Mouse (Mus musculus) liver, embryonic 12.5 days (tissue): ENCODE data around the gene Cdk4. TPM values are rescaled to one million over a fixed set of nuclear protein-coding genes. Genes with fewer than 3 reads are reported as not detected.
"Not testable (repeated sequence)": the region's sequence is repeated elsewhere in the genome, so short reads cannot be mapped to it uniquely, and the experiment has no call there.

Source experiments
- ATAC-seq: fragments of 200-750 bp; cut with Nextera tagmentation; 2 replicates; pipeline ENCODE4 v1.8.0; 2017; ENCODE audit warnings: moderate number of reproducible peaks, mild to moderate bottlenecking, moderate library complexity
- H3K27ac ChIP-seq: fragments of 300-500 bp; sonication (generic); 2 replicates; pipeline ENCODE4 v1.5.1; 2016; ENCODE audit warnings: mild to moderate bottlenecking
- H3K27me3 ChIP-seq: fragments of 300-500 bp; sonication (generic); replicated peaks from 2 replicates; pipeline ENCODE4 v1.6.1; 2016; ENCODE audit warnings: mild to moderate bottlenecking, moderate library complexity
- H3K36me3 ChIP-seq: fragments of 300-500 bp; sonication (generic); 2 replicates; pipeline ENCODE4 v1.6.1; 2016; ENCODE audit warnings: mild to moderate bottlenecking, moderate library complexity
- H3K4me1 ChIP-seq: fragments of 300-500 bp; sonication (generic); 2 replicates; pipeline ENCODE4 v1.6.1; 2016
- H3K4me2 ChIP-seq: fragments of 300-500 bp; sonication (generic); 2 replicates; pipeline ENCODE4 v1.6.1; 2016; ENCODE audit warnings: mild to moderate bottlenecking, moderate library complexity
- H3K4me3 ChIP-seq: fragments of 300-500 bp; sonication (generic); 2 replicates; pipeline ENCODE4 v1.5.1; 2016; ENCODE audit warnings: mild to moderate bottlenecking, moderate library complexity
- H3K9ac ChIP-seq: fragments of 300-500 bp; sonication (generic); 2 replicates; pipeline ENCODE4 v1.6.1; 2016; ENCODE audit warnings: mild to moderate bottlenecking, moderate library complexity
- H3K9me3 ChIP-seq: fragments of 300-500 bp; sonication (generic); replicated peaks from 2 replicates; pipeline ENCODE4 v1.6.1; 2016; ENCODE audit warnings: mild to moderate bottlenecking, moderate library complexity
- WGBS: fragments of 180-500 bp; shearing (Covaris S2); methylation state at CpG from one replicate; pipeline ENCODE4 v1.1.7; 2016; ENCODE audit not compliant: insufficient replicate concordance; 5-methylcytosine and 5-hydroxymethylcytosine counted together
- polyA plus RNA-seq: library from polyadenylated mRNA; unstranded; fragments of >200 nt; fragmentation: Nextera tagmentation; extraction: Ambion mirVana; gene quantifications from 2 replicates; pipeline ENCODE4 v1.2.1, GENCODE M21; 2016

The Cdk4 gene
- polyA plus RNA-seq, 1 experiment from 2014 or later: 777 TPM

DNA sequence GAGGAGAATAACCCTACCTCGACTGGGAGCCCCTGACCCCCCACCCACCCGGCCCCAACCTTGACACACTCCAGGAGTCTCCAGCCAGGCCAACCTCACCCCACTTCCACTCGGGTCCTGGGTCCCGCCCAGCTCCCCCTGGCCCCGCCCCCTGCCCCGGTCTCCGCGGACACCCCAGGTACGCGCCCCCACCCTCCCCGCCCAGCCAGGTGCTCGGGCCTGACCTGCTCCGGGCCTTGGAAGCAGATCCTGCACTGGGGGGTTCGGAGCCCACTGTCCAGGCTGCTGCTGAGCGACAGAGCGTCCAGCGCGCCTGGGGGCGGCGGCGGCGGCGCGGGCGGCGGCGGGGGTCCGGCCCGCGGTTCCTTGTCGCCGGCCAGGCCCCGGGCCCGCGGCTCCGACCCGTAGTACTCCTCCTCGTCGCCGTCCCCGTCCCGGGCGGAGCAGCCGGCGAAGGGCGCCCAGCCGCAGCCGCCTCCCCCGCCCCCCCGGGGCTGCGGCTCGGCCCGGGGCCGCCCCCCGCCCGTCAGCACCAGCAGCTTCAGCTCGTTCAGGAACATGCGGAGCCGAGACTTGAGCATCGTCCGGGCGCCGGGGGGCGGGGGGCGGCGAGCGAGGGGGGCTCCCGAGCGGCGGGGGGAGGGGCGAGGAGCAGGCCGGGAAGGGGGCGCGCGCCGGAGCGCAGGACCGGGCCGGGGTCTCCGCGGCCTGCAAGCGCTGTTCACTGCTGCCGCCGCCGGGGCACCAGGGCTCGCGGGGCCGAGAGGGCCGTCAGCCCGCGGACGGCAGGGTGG is 4.0 kb upstream of the Cdk4 start:
- H3K36me3 ChIP-seq: no peaks in the 10 kb centered on the region; the same call in 1 of the 2 replicates
- ATAC-seq: no peak
- peak overlapping the region; percentile 67 for H3K4me3 ChIP-seq
- no peaks in the 10 kb centered on the region for H3K9me3 ChIP-seq
- H3K4me2 ChIP-seq: peak overlapping the region; percentile 98
- H3K27me3 ChIP-seq: peaks cover 83% of the 10 kb centered on the region
- H3K9ac ChIP-seq: peak overlapping the region; percentile 64
- H3K4me1 ChIP-seq: peaks cover 39% of the 10 kb centered on the region
- H3K27ac ChIP-seq: no peak overlapping the region
- WGBS: under 1% methylated on average over 56 of the region's 92 CpGs

DNA sequence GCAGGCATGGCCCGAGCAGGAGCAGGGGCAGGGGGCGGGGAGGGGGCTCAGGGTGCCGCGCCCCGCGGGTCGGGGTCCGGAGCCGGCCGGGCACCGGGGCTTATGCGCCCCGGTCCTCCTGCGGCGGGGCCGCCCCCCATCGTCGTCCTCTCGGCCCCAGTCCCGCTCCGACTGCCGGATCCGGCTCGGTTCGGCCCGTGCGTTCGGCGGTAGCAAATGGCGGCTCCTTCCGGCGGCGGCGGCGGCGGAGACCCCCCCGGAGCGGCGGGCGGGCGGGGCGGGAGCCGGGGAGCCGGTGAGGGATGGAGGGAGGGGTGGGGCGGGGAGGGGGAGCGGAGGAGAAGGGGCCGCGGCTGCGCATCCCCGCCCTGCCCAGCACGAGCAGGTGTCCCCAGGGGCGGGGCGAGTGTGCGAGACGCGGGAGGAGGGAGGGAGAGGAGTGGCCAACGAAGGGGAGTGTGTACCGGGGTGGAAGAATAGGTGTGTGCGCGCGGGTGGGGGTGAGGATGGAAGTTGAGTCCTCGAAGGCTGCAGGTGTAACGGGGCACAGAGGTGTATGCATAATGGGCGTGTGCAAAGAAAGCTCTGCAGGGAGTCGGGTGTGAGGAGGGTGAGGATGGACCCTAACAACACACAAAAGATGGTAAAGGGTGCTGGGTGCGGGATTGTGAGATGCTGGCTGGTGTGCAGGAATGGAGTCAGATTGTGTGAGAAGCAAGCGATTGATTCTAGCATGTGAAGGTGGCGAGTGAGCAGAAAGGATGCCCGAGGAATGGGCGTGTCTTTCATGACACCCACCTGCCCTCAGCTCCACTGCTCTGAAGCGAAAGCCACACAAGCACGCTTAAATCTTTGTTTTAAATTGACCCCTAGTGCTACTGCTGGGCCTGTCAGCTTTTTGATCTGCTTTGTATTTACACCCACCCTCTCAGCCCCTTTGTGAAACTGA is 3.1 kb upstream of the Cdk4 start, which contains the start of gene March9:
March9 (minus strand) TSS at position 217 of the 949 bp plus-strand sequence.
- no peaks in the 10 kb centered on the region for H3K9me3 ChIP-seq
- H3K4me1 ChIP-seq: peaks cover 48% of the 10 kb centered on the region
- 3% methylated on average over 32 of the region's 72 CpGs for WGBS
- peak within 1 kb of the TSS; percentile 98 for H3K4me2 ChIP-seq
- peaks cover 74% of the 10 kb centered on the region for H3K27me3 ChIP-seq
- H3K9ac ChIP-seq: peak within 1 kb of the TSS; percentile 64
- H3K4me3 ChIP-seq: peak within 1 kb of the TSS; percentile 67
- no peak for ATAC-seq
- no peak within 1 kb of the TSS for H3K27ac ChIP-seq
- H3K36me3 ChIP-seq: peaks cover 8% of the 10 kb centered on the region

DNA sequence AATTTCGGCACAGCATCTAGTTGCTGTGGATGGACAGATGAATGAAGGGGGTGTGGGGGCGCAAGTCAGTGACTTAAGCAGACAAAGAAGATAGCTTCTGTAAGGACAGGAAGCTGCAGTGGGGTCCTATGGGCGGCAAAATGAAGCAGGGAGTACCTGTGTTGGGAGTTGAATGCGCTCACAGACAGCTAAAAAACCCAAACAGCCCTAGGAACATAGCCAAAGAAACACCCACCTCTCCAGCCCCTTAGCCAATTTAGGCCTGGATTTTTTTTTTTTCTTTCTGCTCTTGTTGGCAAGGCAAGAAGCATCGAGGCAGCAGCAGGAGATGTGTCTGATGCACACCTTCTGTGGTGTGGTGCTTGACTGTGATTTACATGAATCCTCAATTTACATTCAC is 2.2 kb upstream of the Cdk4 start:
- WGBS: 44% methylated on average over 5 of the region's 5 CpGs

DNA sequence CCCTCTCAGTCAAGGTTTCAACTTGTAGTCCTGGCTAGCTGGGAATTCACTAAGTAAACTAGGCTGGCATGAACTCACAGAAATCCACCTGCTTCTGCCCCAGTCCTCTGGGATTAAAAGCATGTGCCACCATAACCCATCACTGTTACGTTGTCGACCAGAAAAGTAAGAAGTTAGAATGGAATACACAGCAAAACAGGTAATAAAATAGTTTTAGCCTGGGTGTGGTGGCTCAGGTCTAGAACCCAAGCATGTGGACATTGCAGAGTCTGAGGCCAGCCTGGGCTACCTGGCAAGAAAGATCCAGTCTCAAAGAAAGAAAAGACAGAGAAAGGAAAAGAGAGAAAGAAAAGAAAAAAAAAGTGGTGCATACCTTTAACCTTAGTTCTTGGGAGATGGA is 1.8 kb upstream of the Cdk4 start:
- Histone ChIP-seq H3K9me3 (no peaks in the 10 kb centered on the region), H3K4me2 (no peak overlapping the region), H3K4me3 (no peak overlapping the region), H3K4me1 (peaks cover 60% of the 10 kb centered on the region), H3K9ac (no peak overlapping the region), H3K27ac (no peak overlapping the region), H3K27me3 (peaks cover 62% of the 10 kb centered on the region), H3K36me3 (peaks cover 21% of the 10 kb centered on the region)
- no peak for ATAC-seq
- WGBS: 70% methylated on average over 2 of the region's 2 CpGs

More for the DNA sequence above, 2.2 kb upstream of the Cdk4 start:
- Histone ChIP-seq H3K9ac (no peak overlapping the region), H3K9me3 (no peaks in the 10 kb centered on the region), H3K4me1 (peaks cover 56% of the 10 kb centered on the region), H3K36me3 (peaks cover 17% of the 10 kb centered on the region), H3K4me3 (no peak overlapping the region), H3K27me3 (peaks cover 66% of the 10 kb centered on the region), H3K27ac (no peak overlapping the region), H3K4me2 (no peak overlapping the region)
- no peak for ATAC-seq

DNA sequence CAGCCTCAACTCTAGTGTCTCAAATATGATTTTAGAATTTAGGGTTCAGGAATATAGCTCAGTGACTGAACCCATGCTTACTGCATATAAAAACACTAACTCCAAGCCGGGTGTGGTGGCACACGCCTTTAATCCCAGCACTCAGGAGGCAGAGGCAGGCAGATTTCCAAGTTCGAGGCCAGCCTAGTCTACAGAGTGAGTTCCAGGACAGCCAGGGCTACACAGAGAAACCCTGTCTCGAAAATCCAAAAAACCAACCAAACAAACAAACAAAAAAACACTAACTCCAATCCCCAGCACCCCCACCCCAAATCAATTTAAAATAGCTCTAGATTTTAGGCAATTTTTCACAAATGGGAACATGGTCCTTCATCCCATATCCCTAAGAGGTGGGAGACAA is 1.2 kb upstream of the Cdk4 start:
- not testable (repeated sequence) for H3K4me3 ChIP-seq, H3K27ac ChIP-seq, ATAC-seq, H3K4me2 ChIP-seq, H3K9ac ChIP-seq, H3K9me3 ChIP-seq
- peaks cover 56% of the 10 kb centered on the region for H3K27me3 ChIP-seq
- H3K36me3 ChIP-seq: peaks cover 27% of the 10 kb centered on the region
- peaks cover 66% of the 10 kb centered on the region for H3K4me1 ChIP-seq
- 69% methylated on average over 4 of the region's 4 CpGs for WGBS

DNA sequence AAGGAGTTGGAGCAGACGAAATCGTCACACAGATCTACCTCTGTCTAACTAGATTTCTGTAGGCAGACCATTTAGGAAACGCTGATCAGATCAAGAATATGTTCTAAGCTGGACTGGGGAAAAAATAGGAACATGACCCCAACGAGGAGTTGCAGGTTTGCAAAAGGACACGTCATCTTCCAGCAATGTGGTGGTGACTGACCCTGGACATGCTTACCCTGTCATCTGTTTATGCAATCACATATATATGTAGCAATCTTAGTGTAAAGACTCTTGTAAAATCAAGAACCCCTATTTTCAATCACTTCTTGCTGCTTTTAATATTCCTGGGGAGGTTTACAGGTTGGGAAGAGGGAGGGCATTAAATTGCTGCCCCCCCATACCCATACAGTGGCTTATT is 831 bp upstream of the Cdk4 start:
- Histone ChIP-seq H3K9ac (no peak overlapping the region), H3K27me3 (peaks cover 52% of the 10 kb centered on the region), H3K4me3 (peak overlapping the region; percentile 80; the same call in 1 of the 2 replicates), H3K9me3 (no peaks in the 10 kb centered on the region), H3K27ac (no peak overlapping the region), H3K4me1 (peaks cover 66% of the 10 kb centered on the region), H3K4me2 (peak overlapping the region; percentile 93), H3K36me3 (peaks cover 31% of the 10 kb centered on the region)
- ATAC-seq: no peak
- WGBS: 59% methylated on average over 5 of the region's 5 CpGs

DNA sequence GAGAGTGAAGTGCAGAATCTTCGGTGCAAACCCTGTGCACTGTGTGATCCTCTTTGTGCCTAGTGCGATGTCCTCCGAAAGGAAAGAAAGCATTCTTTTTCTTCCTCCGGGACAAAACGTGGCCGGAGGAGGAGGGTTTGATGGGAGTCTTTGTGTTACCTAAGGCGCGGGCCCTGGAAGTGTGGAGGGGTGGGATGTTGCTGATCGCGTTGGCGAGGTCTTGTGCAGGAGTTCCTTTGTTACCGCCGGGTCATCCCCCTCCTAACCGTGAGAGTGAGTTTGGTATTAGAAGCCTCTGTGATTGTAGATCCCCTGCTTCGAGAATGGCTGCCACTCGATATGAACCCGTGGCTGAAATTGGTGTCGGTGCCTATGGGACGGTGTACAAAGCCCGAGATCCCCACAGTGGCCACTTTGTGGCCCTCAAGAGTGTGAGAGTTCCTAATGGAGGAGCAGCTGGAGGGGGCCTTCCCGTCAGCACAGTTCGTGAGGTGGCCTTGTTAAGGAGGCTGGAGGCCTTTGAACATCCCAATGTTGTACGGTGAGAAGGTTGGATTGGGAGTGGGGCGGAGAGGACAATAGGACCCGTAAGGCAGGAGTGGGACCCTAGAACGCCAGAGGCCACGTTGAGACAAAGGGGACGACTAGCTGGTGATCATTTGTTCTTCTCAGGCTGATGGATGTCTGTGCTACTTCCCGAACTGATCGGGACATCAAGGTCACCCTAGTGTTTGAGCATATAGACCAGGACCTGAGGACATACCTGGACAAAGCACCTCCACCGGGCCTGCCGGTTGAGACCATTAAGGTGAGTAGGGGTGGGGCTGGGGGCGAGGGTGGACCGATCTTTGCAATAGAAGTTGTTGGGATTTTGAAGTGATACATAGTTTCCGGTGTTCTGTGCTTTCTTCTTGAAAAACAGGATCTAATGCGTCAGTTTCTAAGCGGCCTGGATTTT is 858 bp downstream of the Cdk4 start:
- Histone ChIP-seq H3K4me3 (peak overlapping the region; percentile 80), H3K27ac (peak overlapping the region; percentile 75), H3K36me3 (peaks cover 44% of the 10 kb centered on the region), H3K9ac (peak overlapping the region; percentile 87), H3K4me1 (peaks cover 68% of the 10 kb centered on the region), H3K4me2 (peak overlapping the region; percentile 93), H3K27me3 (peaks cover 35% of the 10 kb centered on the region), H3K9me3 (no peaks in the 10 kb centered on the region)
- 12% methylated on average over 37 of the region's 37 CpGs for WGBS
- ATAC-seq: 0 out of 2 replicates have a peak, but pooled peaks have one; percentile 6

DNA sequence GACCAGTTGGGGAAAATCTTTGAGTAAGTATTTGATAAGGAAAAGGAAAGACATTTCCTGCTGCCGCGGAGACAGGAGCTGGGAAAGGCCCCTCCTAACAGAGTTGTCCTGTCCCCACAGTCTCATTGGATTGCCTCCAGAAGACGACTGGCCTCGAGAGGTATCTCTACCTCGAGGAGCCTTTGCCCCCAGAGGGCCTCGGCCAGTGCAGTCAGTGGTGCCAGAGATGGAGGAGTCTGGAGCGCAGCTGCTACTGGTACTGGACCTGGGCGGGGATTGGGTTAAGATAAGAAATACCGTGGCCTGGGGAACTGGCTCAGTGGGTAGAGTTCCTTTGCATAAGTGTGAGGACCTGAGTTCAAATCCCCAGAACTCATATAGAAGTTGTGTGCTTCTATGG is 2.6 kb downstream of the Cdk4 start:
- 45% methylated on average over 9 of the region's 9 CpGs for WGBS
- no peak overlapping the region for H3K9ac ChIP-seq
- 0 out of 2 replicates have a peak overlapping the region, but pooled peaks have one; percentile 1 for H3K27ac ChIP-seq

DNA sequence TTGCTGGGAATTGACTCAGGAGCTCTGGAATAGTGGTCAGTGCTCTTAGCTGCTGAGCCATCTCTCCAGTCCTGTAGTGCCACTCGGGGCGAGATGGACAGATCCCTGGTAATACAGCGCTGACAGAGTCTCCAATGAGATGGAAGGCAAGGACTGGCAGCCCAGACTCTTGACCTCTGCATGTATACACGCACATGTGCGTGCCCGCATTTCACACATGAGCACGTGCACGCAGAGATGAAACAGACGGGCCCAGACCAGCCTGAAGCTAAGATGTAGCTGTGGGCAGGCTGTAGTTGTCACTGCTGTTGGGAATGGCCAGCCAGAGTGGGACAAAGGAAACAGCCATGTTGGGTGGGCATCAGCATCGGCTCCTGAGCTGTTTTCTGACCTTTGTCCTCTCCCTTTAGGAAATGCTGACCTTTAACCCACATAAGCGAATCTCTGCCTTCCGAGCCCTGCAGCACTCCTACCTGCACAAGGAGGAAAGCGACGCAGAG is 3.2 kb downstream of the Cdk4 start:
- H3K9ac ChIP-seq: no peak overlapping the region
- peaks cover 11% of the 10 kb centered on the region for H3K27me3 ChIP-seq
- peaks cover 44% of the 10 kb centered on the region for H3K36me3 ChIP-seq
- no peaks in the 10 kb centered on the region for H3K9me3 ChIP-seq
- no peak overlapping the region for H3K27ac ChIP-seq
- no peak for ATAC-seq
- no peak overlapping the region; the same call in 1 of the 2 replicates for H3K4me3 ChIP-seq
- no peak overlapping the region for H3K4me2 ChIP-seq
- H3K4me1 ChIP-seq: peaks cover 71% of the 10 kb centered on the region
- WGBS: 85% methylated on average over 14 of the region's 14 CpGs

More for the DNA sequence above, 2.6 kb downstream of the Cdk4 start:
- Histone ChIP-seq H3K27me3 (peaks cover 17% of the 10 kb centered on the region), H3K4me2 (no peak overlapping the region), H3K4me1 (peaks cover 66% of the 10 kb centered on the region), H3K36me3 (peaks cover 44% of the 10 kb centered on the region), H3K4me3 (no peak overlapping the region), H3K9me3 (no peaks in the 10 kb centered on the region)
- ATAC-seq: no peak

DNA sequence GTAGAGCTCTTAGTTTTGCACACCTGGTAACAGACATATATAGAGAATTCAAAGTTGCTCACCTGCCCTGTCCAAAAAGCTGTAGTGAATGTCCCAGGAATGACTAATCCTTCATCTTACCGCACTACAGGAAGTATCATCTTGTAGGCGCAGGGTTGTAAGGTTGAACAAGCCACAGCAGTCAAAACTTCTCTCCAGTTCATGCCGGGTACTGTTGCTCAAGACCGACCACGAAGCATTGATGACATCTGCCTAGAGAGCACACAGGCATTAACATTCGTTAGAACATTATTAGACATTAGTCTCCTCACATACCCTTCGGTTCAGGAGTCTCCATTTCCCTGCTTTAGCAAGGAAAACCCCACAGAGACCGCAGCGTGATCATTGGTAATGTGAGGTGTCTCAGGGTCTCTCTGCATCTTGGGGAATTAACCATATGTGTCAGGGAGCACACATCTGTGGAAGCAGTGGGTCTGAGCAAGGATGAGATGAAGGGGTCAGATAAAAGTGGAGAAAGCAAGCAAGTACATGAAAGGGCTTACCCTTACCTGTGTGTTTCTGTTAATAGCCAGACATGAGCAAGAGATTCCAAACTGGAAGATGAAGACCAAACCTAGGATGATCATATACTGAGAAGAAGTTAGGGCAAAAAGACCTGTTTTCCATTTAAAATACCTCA is 5.2 kb downstream of the Cdk4 start:
- no peaks in the 10 kb centered on the region for H3K27me3 ChIP-seq
- peak overlapping the region; percentile 78; the same call in 1 of the 2 replicates for H3K9ac ChIP-seq
- H3K9me3 ChIP-seq: no peaks in the 10 kb centered on the region
- peak overlapping the region; percentile 79 for H3K4me2 ChIP-seq
- H3K36me3 ChIP-seq: peaks cover 44% of the 10 kb centered on the region
- peaks cover 61% of the 10 kb centered on the region for H3K4me1 ChIP-seq
- peak overlapping the region; percentile 76 for H3K4me3 ChIP-seq
- no peak for ATAC-seq
- H3K27ac ChIP-seq: peak overlapping the region; percentile 80
- 48% methylated on average over 9 of the region's 9 CpGs for WGBS
